Mouse (Mus musculus): ENCODE results near the gene Sema6c. TPM values are rescaled to one million over a fixed set of nuclear protein-coding genes. Genes with fewer than 3 reads are reported as not detected.

The Sema6c gene
- polyA plus RNA-seq, 1 experiment from 2014 or later = 0.37 TPM

DNA sequence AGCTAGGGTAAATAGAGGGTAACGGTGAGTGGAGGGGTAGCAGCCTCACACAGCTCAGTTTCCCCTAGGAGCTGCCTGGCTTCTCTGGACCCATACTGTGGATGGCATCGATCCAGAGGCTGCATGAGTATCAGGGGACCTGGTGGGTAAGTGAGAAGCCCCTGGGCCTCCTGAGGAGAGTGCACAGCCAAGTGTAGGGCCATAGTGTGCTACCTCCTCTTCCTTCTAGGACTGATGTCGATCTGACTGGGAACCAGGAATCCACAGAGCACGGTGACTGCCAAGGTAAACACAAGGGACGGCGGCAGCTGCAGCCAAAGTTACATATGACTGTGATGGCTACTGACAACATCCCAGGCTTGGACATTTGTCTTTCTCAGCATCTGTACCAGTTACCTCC lies 10.8 kb downstream of the Sema6c start:
- H3K4me1 ChIP-seq (replicated peaks) = peaks cover 17% of the 10 kb centered on the region
- 74% methylated on average over 6 of the region's 6 CpGs for WGBS (ENCODE audit: insufficient replicate concordance)
- no peaks in the 10 kb centered on the region for H3K36me3 ChIP-seq (replicated peaks)
- H3K4me2 ChIP-seq = no peak overlapping the region
- no peak overlapping the region for H3K9ac ChIP-seq
- ATAC-seq (ENCODE audit: insufficient read depth) = no peak
- no peaks in the 10 kb centered on the region for H3K9me3 ChIP-seq (replicated peaks)
- no peak overlapping the region for H3K27ac ChIP-seq (replicated peaks)
- H3K27me3 ChIP-seq = peaks cover 93% of the 10 kb centered on the region
- no peak overlapping the region for H3K4me3 ChIP-seq (replicated peaks)

- H3K27me3 ChIP-seq = peaks cover 87% of the 10 kb centered on the region
- WGBS (ENCODE audit: insufficient replicate concordance) = 16% methylated on average over 84 of the region's 84 CpGs
- no peak; the same call in 1 of the 2 replicates for ATAC-seq (ENCODE audit: insufficient read depth)
These were observed 12.4 kb downstream of the Sema6c start for GRCm38 (mm10) chr3:95172526-95173255.

GRCm38 (mm10) chr3:95173256-95173949 lies 13.1 kb downstream of the Sema6c start:
- Histone ChIP-seq H3K4me3 (replicated peaks) (peak overlapping the region; percentile 39), H3K9ac (no peak overlapping the region), H3K27me3 (peaks cover 79% of the 10 kb centered on the region), H3K4me2 (peak overlapping the region; percentile 63), H3K4me1 (replicated peaks) (peaks cover 17% of the 10 kb centered on the region), H3K27ac (replicated peaks) (no peak overlapping the region), H3K36me3 (replicated peaks) (no peaks in the 10 kb centered on the region), H3K9me3 (replicated peaks) (no peaks in the 10 kb centered on the region)
- peak; percentile 39; the same call in 1 of the 2 replicates for ATAC-seq (ENCODE audit: insufficient read depth)
- 6% methylated on average over 58 of the region's 58 CpGs for WGBS (ENCODE audit: insufficient replicate concordance)

More at GRCm38 (mm10) chr3:95172526-95173255, 12.4 kb downstream of the Sema6c start:
- Histone ChIP-seq H3K9ac (no peak overlapping the region), H3K36me3 (replicated peaks) (no peaks in the 10 kb centered on the region), H3K4me1 (replicated peaks) (peaks cover 17% of the 10 kb centered on the region), H3K9me3 (replicated peaks) (no peaks in the 10 kb centered on the region), H3K4me2 (peak overlapping the region; percentile 63), H3K27ac (replicated peaks) (no peak overlapping the region), H3K4me3 (replicated peaks) (peak overlapping the region; percentile 39)

- 0 out of 2 replicates have a peak overlapping the region, but pooled peaks have one; percentile 2 for H3K9ac ChIP-seq
- no peaks in the 10 kb centered on the region for H3K9me3 ChIP-seq (replicated peaks)
- no peaks in the 10 kb centered on the region for H3K36me3 ChIP-seq (replicated peaks)
- H3K27me3 ChIP-seq = peaks cover 72% of the 10 kb centered on the region
- peaks cover 17% of the 10 kb centered on the region for H3K4me1 ChIP-seq (replicated peaks)
- 3% methylated on average over 16 of the region's 16 CpGs for WGBS (ENCODE audit: insufficient replicate concordance)
- H3K4me2 ChIP-seq = peak overlapping the region; percentile 63
- no peak overlapping the region for H3K27ac ChIP-seq (replicated peaks)
- H3K4me3 ChIP-seq (replicated peaks) = peak overlapping the region; percentile 39; the same call in 1 of the 2 replicates
- no peak for ATAC-seq (ENCODE audit: insufficient read depth)
These were observed 13.8 kb downstream of the Sema6c start for GRCm38 (mm10) chr3:95174011-95174592.

DNA sequence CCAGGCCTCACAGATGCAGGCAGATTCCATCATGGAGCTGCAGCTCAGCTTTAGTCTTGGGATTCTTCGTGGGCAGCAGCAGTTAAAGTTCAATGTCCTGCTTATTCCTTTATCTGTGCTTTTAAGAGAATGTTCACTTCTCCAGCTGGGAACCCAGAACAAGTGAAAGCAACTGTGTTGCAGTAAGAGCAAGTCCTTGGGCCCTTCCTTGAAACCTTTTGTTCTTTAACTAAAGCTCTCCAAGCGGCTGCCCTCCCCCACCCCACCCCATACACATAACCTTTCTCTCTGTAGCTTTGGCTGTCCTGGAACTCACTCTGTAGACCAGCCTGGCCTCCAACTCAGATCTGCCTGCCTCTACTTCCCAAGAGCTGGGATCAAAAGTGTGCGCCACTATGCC lies 16.2 kb downstream of the Sema6c start:
- Histone ChIP-seq H3K4me2 (no peak overlapping the region), H3K4me1 (replicated peaks) (peaks cover 17% of the 10 kb centered on the region), H3K9ac (no peak overlapping the region), H3K27me3 (peaks cover 51% of the 10 kb centered on the region), H3K36me3 (replicated peaks) (no peaks in the 10 kb centered on the region; the same call in 1 of the 2 replicates), H3K9me3 (replicated peaks) (no peaks in the 10 kb centered on the region), H3K4me3 (replicated peaks) (no peak overlapping the region), H3K27ac (replicated peaks) (no peak overlapping the region)
- WGBS (ENCODE audit: insufficient replicate concordance) = 57% methylated on average over 3 of the region's 3 CpGs
- no peak for ATAC-seq (ENCODE audit: insufficient read depth)

GRCm38 (mm10) chr3:95177583-95177982 lies 17.3 kb downstream of the Sema6c start:
- ATAC-seq (ENCODE audit: insufficient read depth) = no peak
- Histone ChIP-seq H3K36me3 (replicated peaks) (peaks cover 6% of the 10 kb centered on the region), H3K9ac (no peak overlapping the region), H3K9me3 (replicated peaks) (no peaks in the 10 kb centered on the region), H3K4me1 (replicated peaks) (peaks cover 15% of the 10 kb centered on the region), H3K27ac (replicated peaks) (no peak overlapping the region), H3K4me3 (replicated peaks) (no peak overlapping the region), H3K27me3 (peaks cover 40% of the 10 kb centered on the region), H3K4me2 (no peak overlapping the region)
- WGBS (ENCODE audit: insufficient replicate concordance) = 63% methylated on average over 6 of the region's 6 CpGs

GRCm38 (mm10) chr3:95178948-95179347 lies 18.7 kb downstream of the Sema6c start:
- Histone ChIP-seq H3K27me3 (peaks cover 27% of the 10 kb centered on the region), H3K4me1 (replicated peaks) (peaks cover 2% of the 10 kb centered on the region; the same call in 1 of the 2 replicates), H3K4me2 (no peak overlapping the region), H3K9me3 (replicated peaks) (no peaks in the 10 kb centered on the region), H3K9ac (no peak overlapping the region), H3K4me3 (replicated peaks) (no peak overlapping the region), H3K36me3 (replicated peaks) (peaks cover 19% of the 10 kb centered on the region), H3K27ac (replicated peaks) (no peak overlapping the region)
- 68% methylated on average over 5 of the region's 5 CpGs for WGBS (ENCODE audit: insufficient replicate concordance)
- no peak for ATAC-seq (ENCODE audit: insufficient read depth)

DNA sequence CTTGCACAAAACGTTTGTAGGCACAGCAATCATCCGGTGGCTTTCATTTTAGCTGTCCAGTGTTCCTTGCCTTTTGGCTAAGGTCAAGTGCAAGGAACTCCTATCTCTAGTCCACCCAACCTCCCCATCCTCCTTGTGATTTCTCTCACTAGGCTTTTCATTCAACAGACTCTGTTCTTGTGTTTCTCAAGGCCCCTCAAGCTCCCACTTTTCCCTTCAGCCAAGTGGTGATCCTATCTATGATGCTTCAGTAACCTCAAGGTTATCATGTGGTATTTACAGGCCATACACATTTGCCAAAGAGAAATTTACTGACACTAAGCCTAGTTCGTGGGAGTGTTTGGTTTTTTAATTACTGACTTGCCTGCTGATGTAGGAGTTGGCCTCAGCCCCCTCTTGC lies 19.6 kb downstream of the Sema6c start:
- no peak overlapping the region for H3K9ac ChIP-seq
- H3K4me3 ChIP-seq (replicated peaks) = no peak overlapping the region
- 55% methylated on average over 3 of the region's 3 CpGs for WGBS (ENCODE audit: insufficient replicate concordance)
- no peak for ATAC-seq (ENCODE audit: insufficient read depth)
- no peak overlapping the region for H3K4me2 ChIP-seq
- peaks cover 17% of the 10 kb centered on the region for H3K27me3 ChIP-seq
- H3K36me3 ChIP-seq (replicated peaks) = peaks cover 29% of the 10 kb centered on the region
- no peaks in the 10 kb centered on the region for H3K4me1 ChIP-seq (replicated peaks)
- H3K9me3 ChIP-seq (replicated peaks) = no peaks in the 10 kb centered on the region
- no peak overlapping the region for H3K27ac ChIP-seq (replicated peaks)

DNA sequence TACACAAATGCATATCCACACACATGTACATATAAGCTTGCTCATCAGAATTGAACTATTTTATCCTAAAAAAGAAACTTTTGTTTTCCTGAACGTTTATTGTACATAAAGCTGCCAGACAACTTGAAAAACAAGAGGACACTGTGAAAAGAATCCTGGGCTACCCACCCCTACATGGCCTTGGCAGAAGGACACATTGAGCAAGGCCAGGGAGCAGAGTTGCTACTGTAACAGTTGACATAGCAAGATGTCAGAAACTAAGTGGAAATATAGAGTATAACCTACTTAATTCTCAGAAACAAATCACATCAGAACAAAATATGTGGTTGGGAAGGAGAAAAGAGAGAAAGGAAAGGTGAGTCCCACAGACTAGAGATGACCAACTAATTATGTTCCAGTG lies 21.6 kb downstream of the Sema6c start:
- WGBS (ENCODE audit: insufficient replicate concordance) = 45% methylated on average over 1 of the region's 1 CpGs
- H3K4me2 ChIP-seq = no peak overlapping the region
- no peak overlapping the region for H3K9ac ChIP-seq
- H3K4me1 ChIP-seq (replicated peaks) = no peaks in the 10 kb centered on the region
- H3K36me3 ChIP-seq (replicated peaks) = peaks cover 48% of the 10 kb centered on the region
- H3K4me3 ChIP-seq (replicated peaks) = no peak overlapping the region
- no peaks in the 10 kb centered on the region for H3K9me3 ChIP-seq (replicated peaks)
- H3K27ac ChIP-seq (replicated peaks) = no peak overlapping the region
- no peak for ATAC-seq (ENCODE audit: insufficient read depth)
- H3K27me3 ChIP-seq = peaks cover 8% of the 10 kb centered on the region; the same call in 1 of the 2 replicates

GRCm38 (mm10) chr3:95184796-95185577 lies 24.7 kb downstream of the Sema6c start:
- Histone ChIP-seq H3K9ac (no peak overlapping the region), H3K36me3 (replicated peaks) (peaks cover 80% of the 10 kb centered on the region)

More at GRCm38 (mm10) chr3:95184796-95185577, 24.7 kb downstream of the Sema6c start:
- ATAC-seq (ENCODE audit: insufficient read depth) = no peak
- 77% methylated on average over 9 of the region's 9 CpGs for WGBS (ENCODE audit: insufficient replicate concordance)
- Histone ChIP-seq H3K4me2 (no peak overlapping the region), H3K9me3 (replicated peaks) (no peaks in the 10 kb centered on the region), H3K4me3 (replicated peaks) (no peak overlapping the region), H3K27ac (replicated peaks) (no peak overlapping the region), H3K27me3 (no peaks in the 10 kb centered on the region), H3K4me1 (replicated peaks) (no peaks in the 10 kb centered on the region)

Data from liver, embryonic 15.5 days (tissue).